Mouse (Mus musculus): ENCODE data around the gene Pwwp2b.
A peak's percentile ranks its signal among the peaks of the same experiment; 100 is the strongest.

DNA sequence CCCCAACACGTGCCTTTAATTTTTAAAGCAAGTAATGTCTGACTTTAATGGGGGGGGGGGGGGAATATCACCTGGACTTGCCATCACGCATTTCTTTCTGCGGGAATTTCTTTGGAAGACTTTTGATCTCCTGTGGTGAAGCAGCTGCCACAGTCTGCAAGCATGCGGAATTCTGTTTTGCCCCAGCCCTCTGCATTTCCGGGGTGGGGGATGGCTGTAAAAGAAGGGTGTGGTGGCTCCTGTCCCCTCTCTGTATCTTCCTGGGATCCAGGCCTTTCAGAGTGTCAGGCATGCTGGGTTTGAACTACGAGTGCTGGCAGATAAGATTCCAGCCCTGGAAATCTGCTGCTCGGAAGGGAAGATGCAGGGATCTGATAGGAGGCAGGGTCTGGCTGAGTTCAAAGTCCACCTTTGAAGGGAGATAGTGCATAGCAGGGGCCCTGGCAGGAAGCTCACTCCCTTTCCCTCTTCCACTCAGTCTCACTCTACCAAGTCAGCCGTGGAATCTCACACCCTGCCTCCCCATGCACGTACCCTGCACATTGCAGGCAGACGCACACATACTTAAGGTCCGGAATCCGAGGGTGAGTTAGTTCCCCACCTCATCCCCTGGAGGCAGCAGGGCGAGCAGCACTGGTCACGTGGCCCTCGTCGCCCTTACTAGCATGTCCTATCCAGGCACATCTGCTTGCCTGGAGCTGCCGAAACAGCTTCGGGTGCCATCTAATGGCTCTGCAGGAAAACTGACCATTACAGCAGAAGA is 13.7 kb upstream of the Pwwp2b start:
- peak; percentile 38; the same call in 1 of the 2 replicates for TF ChIP-seq CTCF (conservative IDR thresholded peaks at IDR 0.05; ENCODE audit: insufficient read depth, insufficient read length, low read depth, low read length)
- TF ChIP-seq POLR2A (IDR thresholded peaks at IDR 0.05; ENCODE audit: low read depth, low read length) = no peak

Measured in kidney, adult 2 months (tissue).